Mouse (Mus musculus) naive thymus-derived CD4-positive, alpha-beta T cell, adult 5 months (primary cell): ENCODE data around the gene 1810049J17Rik. TPM values are rescaled to one million over a fixed set of nuclear protein-coding genes. Genes with fewer than 3 reads are reported as not detected.

Source experiments
- polyA plus RNA-seq: library from polyadenylated mRNA; unstranded; fragments of 100-300 nt; shearing (Covaris generic); gene quantifications from one replicate; pipeline ENCODE4 v1.2.1, GENCODE M21; 2017

1810049J17Rik gene
- polyA plus RNA-seq = not detected

GRCm38 (mm10) chr15:12321788-12322621 is at the start of gene 1810049J17Rik:
TSS of gene 1810049J17Rik (minus strand) at chr15:12321899.

GRCm38 (mm10) chr15:12321091-12321787 is 460 bp downstream of the 1810049J17Rik start, which contains the start of gene Golph3:
TSS of gene Golph3 (plus strand) at chr15:12321450.

Other genes starting within 250 kb of the 1810049J17Rik start
- 177 TPM for gene Zfr, start 204.1 kb downstream of the 1810049J17Rik start, polyA plus RNA-seq
- gene Mtmr12, start 116.9 kb downstream of the 1810049J17Rik start, polyA plus RNA-seq = 86.6 TPM
- gene Golph3, start 449 bp downstream of the 1810049J17Rik start, polyA plus RNA-seq = 218 TPM